Mouse (Mus musculus) layer of hippocampus, postnatal 14 days (tissue): ENCODE results near the gene E130309D02Rik. TPM values are rescaled to one million over a fixed set of nuclear protein-coding genes. Genes with fewer than 3 reads are reported as not detected.

Source experiments
- DNase-seq, 2 experiments: peaks; one replicate each; pipeline ENCODE4 v3.0.0; 2021 to 2022; ENCODE audit warnings: low spot score in 2 of 2, mixed read lengths in 1 of 2
- long read RNA-seq, 2 experiments: library from polyadenylated mRNA; stranded (forward); transcript quantifications; one replicate each; pipeline ENCODE4 v2.0.0; 2021
- total RNA-seq, 2 experiments: library from RNA; stranded (reverse); gene quantifications; 2 replicates each; pipeline ENCODE4 v1.2.3; 2021

The E130309D02Rik gene
- total RNA-seq: 10 to 100 TPM; 20.8 to 23.1 TPM
- long read RNA-seq, experiment 1, transcript E130309D02Rik-201 (6 exons, 2,208 nt): major isoform, 13 of 24 reads
- long read RNA-seq, experiment 1, partial matches to known transcripts: 5 of 24 reads
- long read RNA-seq, experiment 1, other reads (novel, unspliced or antisense): 6 of 24 reads
- long read RNA-seq, experiment 2, transcript E130309D02Rik-201 (6 exons, 2,208 nt): major isoform, 12 of 29 reads
- long read RNA-seq, experiment 2, partial matches to known transcripts: 1 of 29 reads
- long read RNA-seq, experiment 2, other reads (novel, unspliced or antisense): 16 of 29 reads

GRCm38 (mm10) chr5:143314730-143315513 is at the start of gene E130309D02Rik:
E130309D02Rik (minus strand) TSS chr5:143315360.
- DNase-seq: peak; percentile 85 to 86

- no peak for DNase-seq
Measured at GRCm38 (mm10) chr5:143363678-143364615, 48.8 kb upstream of the E130309D02Rik start.

GRCm38 (mm10) chr5:143361428-143361827 is 46.3 kb upstream of the E130309D02Rik start:
- no peak for DNase-seq

DNA sequence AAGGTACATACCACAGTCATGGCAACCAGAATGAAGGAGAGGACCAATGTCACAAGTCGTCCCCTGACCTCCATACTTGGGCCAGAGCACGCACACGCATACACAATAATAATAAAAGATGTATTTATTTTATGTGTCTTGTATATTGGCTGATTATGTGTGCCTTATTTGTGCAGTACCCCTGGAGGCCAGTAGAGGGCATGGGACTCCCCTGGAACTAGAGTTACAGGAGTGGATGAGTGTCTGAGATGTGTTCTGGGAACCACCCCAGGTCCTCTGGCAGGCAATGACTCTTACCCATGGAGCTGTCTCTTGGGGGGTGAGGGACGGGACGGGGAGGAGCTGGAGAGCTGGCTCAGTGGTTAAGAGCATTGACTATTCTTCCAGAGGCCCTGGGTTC is 44.8 kb upstream of the E130309D02Rik start:
- no peak for DNase-seq

GRCm38 (mm10) chr5:143359263-143359662 is 44.1 kb upstream of the E130309D02Rik start:
- no peak for DNase-seq

DNA sequence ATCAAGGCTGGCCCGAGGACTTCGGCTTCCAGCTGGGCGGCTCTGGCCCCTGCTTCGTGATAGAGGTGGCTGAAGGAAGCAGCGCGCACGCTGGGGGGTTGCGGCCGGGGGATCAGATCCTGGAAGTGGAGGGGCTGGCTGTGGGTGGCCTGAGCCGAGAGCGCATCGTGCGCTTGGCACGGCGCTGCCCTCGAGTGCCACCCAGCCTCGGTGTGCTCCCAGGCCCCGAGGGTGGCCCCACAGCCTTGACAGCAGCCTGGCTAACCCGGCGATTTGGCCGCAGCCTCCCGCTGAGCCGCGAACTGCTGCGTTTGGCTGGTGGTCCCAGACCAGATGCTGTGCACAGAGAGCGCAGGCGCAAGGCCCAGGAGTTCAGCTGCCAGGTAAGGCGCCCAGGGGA is 42.4 kb upstream of the E130309D02Rik start:
- DNase-seq: no peak

DNA sequence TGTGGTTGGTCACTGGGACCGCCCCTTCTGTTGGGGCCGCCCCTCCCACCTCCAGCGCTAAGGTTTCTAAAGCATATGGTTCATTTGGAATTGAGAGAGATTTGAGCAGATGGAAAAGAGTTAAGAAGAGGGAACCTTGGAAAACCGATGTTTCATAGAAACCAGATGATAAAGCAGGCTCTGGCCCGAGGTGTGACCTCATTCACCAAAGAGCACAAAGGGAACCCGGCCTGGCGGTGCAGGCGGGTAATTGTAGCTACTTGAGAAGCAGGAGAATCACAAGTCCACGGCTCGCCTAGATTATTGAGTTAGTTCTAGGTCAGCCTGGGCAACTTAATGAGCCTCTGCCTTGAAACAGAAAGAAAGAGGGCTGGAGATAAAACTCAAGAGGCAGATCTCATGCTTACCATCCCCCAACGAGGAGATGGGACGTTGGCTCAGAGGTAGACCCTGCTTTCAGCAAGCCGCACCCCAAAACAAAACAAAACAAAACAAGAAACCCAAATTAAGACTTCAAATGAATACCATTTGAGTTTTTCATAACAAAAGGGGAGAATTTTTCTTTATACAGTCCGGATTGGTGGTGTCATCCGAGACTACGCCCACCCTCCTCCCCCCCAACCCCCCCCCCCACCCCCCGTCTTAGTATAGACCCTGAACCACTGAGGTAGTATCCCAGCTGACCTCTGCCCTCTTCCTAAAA is 41.7 kb upstream of the E130309D02Rik start, which contains the start of gene Grid2ip:
TSS of gene Grid2ip (plus strand) at position 653 of the 703 bp plus-strand sequence.
- no peak for DNase-seq

DNA sequence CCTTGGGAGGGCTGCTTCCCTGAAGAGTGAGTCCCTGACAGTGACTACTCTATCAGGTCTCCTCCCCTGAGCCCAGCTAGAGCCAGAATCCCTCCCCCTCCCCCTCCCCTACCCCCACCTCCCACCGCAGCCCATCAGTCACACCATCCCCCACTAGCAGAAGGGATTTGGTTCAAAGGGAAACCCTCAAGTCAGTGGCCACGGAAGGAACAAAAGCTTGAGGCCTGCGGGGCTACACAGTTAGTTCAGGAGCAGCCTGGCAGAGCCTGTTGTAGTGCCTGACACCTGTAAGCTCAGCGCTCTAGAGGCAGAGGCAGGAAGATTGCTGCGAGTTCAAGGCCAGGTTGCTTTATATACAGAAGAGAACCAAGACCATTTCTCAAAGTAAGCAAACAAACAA is 40.9 kb upstream of the E130309D02Rik start:
- no peak for DNase-seq

- DNase-seq: no peak
Measured at GRCm38 (mm10) chr5:143346367-143346766, 31.2 kb upstream of the E130309D02Rik start.

- DNase-seq: no peak
Measured at GRCm38 (mm10) chr5:143339603-143340002, 24.4 kb upstream of the E130309D02Rik start.

GRCm38 (mm10) chr5:143336559-143336958 is 21.4 kb upstream of the E130309D02Rik start:
- no peak for DNase-seq

- no peak for DNase-seq
Measured at GRCm38 (mm10) chr5:143335089-143335460, 19.9 kb upstream of the E130309D02Rik start.

DNA sequence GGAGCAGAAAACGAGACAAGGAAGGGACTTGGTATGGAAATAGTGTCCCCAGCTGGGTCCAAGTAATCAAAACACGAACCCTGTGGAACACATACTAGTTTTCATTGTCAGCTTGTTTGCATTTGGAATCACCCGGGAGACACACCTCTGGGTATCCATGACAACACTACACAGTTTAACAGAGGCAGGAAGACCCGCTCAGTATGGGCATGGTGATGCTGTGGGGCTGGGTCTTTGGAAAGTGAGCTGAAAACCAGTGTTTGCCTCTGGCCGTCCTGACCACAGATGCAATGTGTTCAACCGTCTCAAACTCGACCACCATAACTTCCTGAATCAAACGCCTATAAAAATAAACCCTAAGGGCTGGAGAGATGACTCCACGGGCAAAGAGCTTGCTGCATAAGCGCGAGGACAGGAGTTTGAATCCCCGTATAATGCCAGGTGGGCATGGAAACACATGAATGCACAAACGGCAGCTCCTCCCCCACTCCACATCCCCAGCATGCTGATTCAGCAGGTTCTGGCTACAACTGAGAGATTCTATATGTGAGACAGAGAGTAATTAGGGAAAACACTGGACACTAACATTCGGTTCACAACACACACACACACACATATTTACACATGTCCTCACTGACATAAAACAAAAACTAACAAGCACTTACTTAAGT is 19.4 kb upstream of the E130309D02Rik start:
- DNase-seq: no peak

DNA sequence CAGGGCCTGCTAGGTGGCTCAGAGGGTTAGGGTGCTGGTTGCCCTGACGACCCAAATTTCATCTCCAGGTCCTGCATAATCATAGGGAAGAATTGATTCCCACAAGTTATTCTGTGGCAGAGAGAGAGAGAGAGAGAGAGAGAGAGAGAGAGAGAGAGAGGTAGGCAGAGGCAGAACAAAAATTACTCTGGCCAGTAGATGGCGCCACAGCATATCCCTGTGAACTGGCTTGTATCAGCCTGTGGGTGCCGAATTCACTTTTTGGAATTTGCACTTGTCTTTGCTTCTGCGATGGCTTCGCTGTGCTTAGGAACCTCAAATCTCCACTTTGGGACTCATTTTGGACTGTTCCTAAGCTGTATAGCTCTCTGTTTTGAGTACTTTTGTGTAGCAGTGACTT is 18.7 kb upstream of the E130309D02Rik start:
- peak; percentile 81 to 87 for DNase-seq

DNA sequence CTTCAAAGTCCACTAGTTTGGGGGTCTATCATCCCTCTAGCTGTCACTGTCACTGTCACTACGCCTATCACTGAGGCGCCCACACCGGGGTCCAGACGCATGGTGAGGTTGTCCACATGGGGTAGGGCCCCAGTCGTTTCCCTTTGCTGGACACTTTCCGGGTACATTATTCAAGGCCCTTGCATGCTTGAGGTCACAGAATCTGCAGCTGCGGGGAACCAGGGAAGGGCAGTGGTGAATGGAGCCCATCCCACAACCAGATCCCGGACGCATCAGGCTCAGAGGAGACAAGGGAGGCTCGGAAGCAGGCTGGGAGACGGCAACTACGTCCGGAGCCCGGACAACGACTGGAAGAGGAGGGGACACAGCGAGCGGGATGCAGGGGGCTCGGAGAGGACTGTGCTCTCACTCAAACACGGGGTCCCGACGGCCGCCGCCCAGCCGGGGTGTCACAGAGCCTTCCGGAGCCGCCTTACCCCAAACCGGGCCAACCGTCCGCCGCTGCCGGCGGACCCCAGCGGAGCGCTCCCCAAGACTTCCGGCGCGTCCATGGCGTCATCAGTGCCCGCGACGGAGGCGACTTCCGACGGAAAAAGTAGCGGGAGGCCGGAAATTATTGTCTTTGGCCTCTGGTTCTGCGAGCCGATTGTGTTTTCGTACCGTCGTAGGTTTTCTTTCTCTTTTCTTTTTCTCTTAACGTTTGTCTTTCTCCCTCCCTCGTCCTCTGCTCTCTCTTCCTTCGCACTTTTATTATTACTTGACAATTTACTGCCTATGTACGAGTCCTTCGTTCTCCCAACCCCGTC is 13.7 kb upstream of the E130309D02Rik start, which contains the start of gene Zdhhc4:
TSS of gene Zdhhc4 (minus strand) at position 567 of the 806 bp plus-strand sequence.
- peak; percentile 86 to 94 for DNase-seq

DNA sequence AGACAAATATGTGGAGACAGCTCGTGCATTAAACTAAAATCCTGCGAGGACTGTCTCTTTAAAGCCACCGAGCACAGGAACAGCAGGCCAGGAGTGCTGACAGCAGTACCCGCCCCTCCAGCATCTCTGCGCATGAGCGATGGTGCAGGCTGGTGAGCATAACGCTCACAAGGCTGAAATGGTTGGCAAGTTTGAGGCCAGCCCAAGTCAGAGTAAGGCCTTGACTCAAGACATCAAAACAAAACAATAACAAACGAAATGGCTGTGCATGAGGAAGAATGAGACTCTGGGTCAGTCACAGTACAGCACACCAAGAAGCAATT is 2.1 kb upstream of the E130309D02Rik start:
- no peak for DNase-seq

DNA sequence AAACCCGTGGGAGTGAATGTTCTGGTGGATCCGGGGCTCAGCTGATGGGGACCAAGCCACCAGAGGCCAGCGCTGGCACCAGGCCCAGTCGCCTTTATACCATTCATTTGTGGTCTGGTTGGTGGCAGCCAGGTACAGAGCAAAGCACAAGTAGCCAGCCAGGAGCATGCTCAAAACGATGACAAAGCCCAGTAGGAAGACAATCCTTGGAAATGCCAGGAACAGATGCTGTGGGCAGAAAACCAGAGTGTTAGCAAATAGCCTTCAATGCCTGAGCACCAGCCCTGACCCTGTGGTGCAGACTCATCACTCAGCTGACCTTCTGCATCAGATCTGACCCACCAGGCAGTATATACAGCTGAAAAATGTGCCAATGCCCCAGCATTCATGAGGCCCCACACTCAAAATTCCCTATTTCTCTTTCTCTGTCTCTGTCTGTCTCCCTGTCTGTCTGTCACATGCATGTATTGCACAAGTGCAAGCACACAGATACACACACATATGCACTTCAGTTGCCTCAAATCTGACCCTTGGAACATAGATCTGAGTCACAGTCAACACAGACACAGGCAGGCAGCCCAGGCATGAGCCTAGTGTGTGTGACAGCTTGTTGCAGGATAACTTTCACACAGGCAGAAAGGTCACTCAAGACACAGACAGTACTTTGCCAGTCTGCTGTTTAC is 1.6 kb upstream of the E130309D02Rik start:
- DNase-seq: no peak

DNA sequence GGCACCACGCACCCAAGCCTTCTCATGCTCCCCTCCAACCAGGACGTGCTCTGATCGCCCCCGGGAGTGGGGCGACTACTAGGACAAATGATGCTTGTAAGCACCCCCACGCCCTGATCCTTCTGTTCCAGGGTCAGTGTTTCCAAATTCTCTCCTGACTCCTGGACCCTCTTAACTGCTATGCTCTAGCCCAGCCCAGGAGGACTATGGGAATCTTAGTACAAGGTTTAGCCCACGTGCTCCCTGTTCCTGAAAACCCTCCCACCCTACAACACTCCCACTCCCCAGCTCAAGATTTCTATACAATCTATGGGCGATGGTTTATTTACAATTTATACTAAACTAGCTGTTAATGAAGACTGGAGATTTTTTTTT is 341 bp upstream of the E130309D02Rik start:
- no peak for DNase-seq
